Mouse (Mus musculus): Measurements from ENCODE around the gene Vps4b. TPM values are rescaled to one million over a fixed set of nuclear protein-coding genes. Genes with fewer than 3 reads are reported as not detected.
"Not testable (repeated sequence)": the region's sequence is repeated elsewhere in the genome, so short reads cannot be mapped to it uniquely, and the experiment has no call there.

The Vps4b gene
- polyA plus RNA-seq, 1 experiment from 2014 or later = 143 TPM

DNA sequence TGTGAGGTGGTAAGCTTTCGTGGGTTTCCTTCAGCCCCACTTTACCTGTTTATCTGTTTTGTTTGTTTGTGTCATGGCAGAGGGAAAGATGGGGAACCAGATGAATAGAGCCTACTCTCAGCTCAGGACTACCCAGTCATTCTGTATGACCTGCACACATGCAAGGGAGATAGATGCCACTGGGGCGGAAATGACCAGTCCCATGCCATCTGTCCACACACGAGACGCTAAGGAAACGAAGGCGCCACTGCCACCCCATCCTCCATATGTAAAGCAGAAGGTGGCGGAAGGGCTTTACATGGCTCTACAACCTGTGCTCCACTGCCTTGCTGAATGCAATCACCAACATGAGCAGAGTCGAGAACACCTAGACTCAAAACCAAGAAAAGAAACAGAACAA is 60.3 kb downstream of the Vps4b start:
- WGBS (ENCODE audit: missing documents) = over 99% methylated on average over 8 of the region's 8 CpGs
- H3K79me2 ChIP-seq (ENCODE audit: inconsistent target) = no peaks in the 10 kb centered on the region
- H3K4me3 ChIP-seq (ENCODE audit: inconsistent target) = no peak overlapping the region
- no peak overlapping the region for H3K27ac ChIP-seq
- H3K36me3 ChIP-seq (ENCODE audit: inconsistent target) = 0 out of 2 replicates have a peak, but pooled peaks cover 10% of the 10 kb centered on the region

DNA sequence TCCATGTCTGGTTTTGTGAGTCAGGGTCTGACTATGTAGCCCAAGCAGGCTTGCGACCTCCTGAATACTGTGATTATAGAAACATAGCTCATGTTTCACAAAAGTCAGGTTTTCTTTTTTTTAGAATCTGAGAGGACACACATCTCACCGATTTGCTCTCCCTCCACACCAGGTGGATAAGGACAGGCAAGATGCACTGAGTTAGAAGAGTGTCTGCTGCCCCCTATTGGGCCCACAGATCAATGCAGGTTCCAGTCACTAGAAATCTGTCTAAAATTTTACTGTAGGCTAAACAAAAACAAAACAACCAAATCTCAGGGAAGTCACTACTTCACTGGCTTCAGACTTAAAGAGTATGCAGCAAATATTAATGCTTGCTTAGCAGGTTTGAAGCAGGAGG is 60.9 kb downstream of the Vps4b start:
- no peaks in the 10 kb centered on the region for H3K79me2 ChIP-seq (ENCODE audit: inconsistent target)
- 13% methylated on average over 1 of the region's 2 CpGs for WGBS (ENCODE audit: missing documents)
- H3K27ac ChIP-seq = no peak overlapping the region
- no peak overlapping the region for H3K4me3 ChIP-seq (ENCODE audit: inconsistent target)
- 0 out of 2 replicates have a peak, but pooled peaks cover 10% of the 10 kb centered on the region for H3K36me3 ChIP-seq (ENCODE audit: inconsistent target)

DNA sequence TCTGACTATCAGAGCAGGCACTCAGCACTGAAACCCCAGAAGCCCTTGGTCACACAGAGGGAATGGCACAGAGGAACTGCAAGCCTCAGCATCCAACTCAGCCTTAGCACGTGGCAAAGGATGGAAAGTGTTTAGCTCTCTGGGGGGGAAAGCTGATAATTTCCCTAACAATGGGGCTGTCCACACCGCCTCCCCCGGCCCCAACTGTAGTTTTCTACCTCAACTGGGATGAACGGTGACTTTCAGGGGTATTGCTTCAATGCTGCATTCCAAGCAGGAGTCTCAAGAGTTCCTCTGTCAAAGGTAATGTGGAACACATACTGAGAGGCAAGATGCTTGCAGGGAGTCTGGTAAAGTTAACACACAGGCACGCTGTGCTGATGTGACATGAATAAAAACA is 74.5 kb downstream of the Vps4b start:
- H3K79me2 ChIP-seq (ENCODE audit: inconsistent target) = no peaks in the 10 kb centered on the region
- no peak overlapping the region for H3K4me3 ChIP-seq (ENCODE audit: inconsistent target)
- WGBS (ENCODE audit: missing documents) = 97% methylated on average over 5 of the region's 5 CpGs
- no peaks in the 10 kb centered on the region for H3K36me3 ChIP-seq (ENCODE audit: inconsistent target)
- H3K27ac ChIP-seq = no peak overlapping the region

DNA sequence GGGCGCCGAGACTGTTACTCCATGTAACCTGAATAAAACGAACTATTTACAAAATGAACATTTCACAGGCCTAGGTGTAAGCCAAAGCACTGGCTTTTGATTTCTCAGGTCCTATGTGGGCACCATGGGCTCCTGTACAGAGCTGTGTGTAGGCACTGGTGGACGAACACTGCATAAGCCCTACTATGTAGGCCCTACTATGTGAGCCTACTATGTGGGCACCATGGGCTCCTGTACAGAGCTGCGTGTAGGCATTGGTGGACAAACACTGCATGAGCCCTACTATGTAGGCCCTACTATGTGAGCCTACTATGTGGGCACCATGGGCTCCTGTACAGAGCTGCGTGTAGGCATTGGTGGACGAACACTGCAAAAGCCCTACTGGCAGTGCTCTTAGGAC is 78.8 kb downstream of the Vps4b start:
- peaks cover 10% of the 10 kb centered on the region; the same call in 1 of the 2 replicates for H3K79me2 ChIP-seq (ENCODE audit: inconsistent target)
- not testable (repeated sequence) for H3K27ac ChIP-seq; H3K36me3 ChIP-seq (ENCODE audit: inconsistent target); H3K4me3 ChIP-seq (ENCODE audit: inconsistent target)
- WGBS (ENCODE audit: missing documents) = 72% methylated on average over 7 of the region's 7 CpGs

DNA sequence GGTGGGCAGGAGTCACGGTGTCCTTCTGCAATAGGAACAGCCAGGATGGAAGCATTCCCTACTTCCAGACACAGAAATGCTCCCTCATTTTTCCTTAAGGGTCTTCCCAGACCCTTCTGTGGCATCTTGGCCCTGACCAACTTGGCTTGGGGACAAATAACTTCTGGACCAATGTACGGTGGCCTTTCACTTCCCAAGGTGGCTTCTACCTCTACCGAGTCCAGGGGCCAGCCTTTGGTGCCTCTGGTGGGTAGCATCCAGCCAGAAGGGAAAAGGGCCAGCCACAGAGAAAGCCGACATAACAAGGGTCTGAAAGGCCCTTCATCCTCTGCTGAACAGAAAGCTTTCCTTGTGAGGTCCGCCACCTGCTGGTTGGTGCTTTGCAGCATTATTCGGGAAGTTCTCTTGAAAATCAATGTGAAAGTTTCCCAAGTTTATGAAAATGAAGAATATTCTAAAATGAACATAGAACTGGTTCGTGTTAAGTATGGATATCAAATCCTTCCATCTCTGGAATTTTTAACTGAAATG is 79.4 kb downstream of the Vps4b start:
- WGBS (ENCODE audit: missing documents) = 35% methylated on average over 7 of the region's 7 CpGs
- H3K27ac ChIP-seq = no peak overlapping the region

DNA sequence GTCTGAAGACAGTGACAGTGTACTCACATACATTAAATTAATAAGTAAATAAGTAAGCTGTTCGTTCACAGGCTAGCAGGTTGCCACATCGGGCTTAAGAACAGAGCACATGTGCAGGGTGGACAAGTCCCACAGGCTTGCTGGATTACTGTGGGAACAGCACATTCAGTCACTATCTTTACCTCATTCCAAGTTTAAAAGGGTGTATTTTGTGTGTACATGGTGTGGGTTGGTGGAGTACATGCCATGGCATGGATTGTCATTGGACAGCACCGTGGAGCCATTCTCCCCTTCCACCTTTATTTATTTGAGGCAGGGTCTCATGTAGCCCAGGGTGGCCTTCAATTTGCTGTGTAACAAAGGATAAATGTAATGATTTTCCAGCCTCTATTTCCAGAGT is 80.4 kb downstream of the Vps4b start:
- peaks cover 15% of the 10 kb centered on the region; the same call in 1 of the 2 replicates for H3K79me2 ChIP-seq (ENCODE audit: inconsistent target)
- 91% methylated on average over 3 of the region's 3 CpGs for WGBS (ENCODE audit: missing documents)
- H3K36me3 ChIP-seq (ENCODE audit: inconsistent target) = no peaks in the 10 kb centered on the region
- no peak overlapping the region for H3K27ac ChIP-seq
- H3K4me3 ChIP-seq (ENCODE audit: inconsistent target) = no peak overlapping the region

More for the DNA sequence above, 79.4 kb downstream of the Vps4b start:
- no peak overlapping the region for H3K4me3 ChIP-seq (ENCODE audit: inconsistent target)
- H3K36me3 ChIP-seq (ENCODE audit: inconsistent target) = no peaks in the 10 kb centered on the region
- H3K79me2 ChIP-seq (ENCODE audit: inconsistent target) = peaks cover 15% of the 10 kb centered on the region; the same call in 1 of the 2 replicates

DNA sequence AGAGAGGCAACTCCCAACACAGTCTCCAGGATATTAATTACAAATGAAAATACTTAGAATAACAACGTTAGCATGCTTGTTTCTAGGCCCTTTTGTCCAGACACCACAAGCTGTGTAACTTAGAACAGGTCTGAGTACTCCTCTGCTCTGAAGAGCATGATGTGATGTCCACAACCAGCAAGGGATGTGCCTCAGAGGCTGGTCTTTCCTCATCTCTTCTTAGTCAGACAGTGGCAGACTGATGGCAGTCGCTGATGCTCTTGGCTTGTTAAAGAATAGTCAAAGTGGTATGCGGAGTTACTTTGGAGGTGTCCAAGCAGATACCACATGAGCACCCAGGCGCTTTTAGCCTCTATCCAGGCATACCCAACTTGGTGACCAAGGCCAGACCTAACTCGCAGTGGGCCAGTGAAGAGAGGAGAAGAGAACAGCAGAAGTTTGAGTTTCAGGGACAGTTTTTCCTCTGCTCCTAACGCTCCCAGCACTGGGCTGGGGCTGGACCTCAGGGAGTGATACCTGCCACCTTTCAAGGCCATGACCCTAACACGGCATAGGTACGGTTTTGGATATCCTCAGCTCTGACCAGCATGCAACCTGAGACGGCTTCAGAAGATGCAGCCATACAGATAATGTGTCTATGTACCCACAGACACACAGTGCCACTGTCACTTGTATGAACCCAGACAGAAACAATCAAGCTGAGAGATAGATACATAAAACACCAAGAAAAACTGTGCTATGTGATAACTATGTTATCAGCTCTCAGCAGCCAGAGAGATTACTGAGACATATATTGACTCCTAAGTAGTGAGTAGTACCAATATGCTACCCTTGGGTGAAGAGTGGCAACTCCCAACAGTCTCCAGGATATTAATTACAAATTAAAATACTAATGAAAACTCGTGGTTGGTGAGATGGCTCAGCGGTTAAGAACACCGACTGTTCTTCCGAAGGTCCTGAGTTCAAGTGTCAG is 81.1 kb downstream of the Vps4b start:
- Histone ChIP-seq H3K79me2 (ENCODE audit: inconsistent target) (peaks cover 19% of the 10 kb centered on the region; the same call in 1 of the 2 replicates), H3K4me3 (ENCODE audit: inconsistent target) (no peak overlapping the region), H3K27ac (no peak overlapping the region), H3K36me3 (ENCODE audit: inconsistent target) (no peaks in the 10 kb centered on the region)
- WGBS (ENCODE audit: missing documents) = 88% methylated on average over 13 of the region's 13 CpGs

DNA sequence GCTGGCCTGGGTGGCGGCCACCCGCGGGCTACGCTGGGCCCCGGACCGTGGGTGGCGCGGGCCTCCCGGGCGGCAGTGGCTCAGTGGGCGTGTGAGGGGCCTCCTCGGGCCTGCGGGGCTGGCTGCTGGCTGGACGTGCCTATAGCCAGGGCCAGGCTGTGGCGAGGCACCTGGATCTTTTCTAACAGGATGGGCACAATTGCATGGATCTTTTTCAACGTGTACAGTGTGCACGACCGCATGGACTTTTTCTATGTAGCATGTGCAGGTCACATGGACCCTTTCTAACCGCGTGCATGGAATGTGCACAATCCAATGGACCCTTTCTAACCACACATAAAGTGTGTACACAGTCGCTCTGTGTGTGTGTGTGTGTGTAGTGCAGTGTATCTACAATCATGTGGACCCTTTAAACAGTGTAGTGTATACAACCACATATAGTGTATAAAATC is 82.0 kb downstream of the Vps4b start:
- H3K79me2 ChIP-seq (ENCODE audit: inconsistent target) = peaks cover 28% of the 10 kb centered on the region; the same call in 1 of the 2 replicates
- WGBS (ENCODE audit: missing documents) = 4% methylated on average over 21 of the region's 21 CpGs
- H3K36me3 ChIP-seq (ENCODE audit: inconsistent target) = no peaks in the 10 kb centered on the region
- peak overlapping the region; percentile 23 for H3K4me3 ChIP-seq (ENCODE audit: inconsistent target)
- 0 out of 2 replicates have a peak overlapping the region, but pooled peaks have one; percentile 29 for H3K27ac ChIP-seq

Other genes starting within 250 kb of the Vps4b start
- gene Bcl2, start 82.5 kb downstream of the Vps4b start, polyA plus RNA-seq (2018) = 1.2 to 8.2 TPM (median 3.0 TPM) in 3 replicates
- 2.6 to 3.9 TPM (median 3.1 TPM) in 3 replicates for gene Kdsr, start 37.0 kb downstream of the Vps4b start, polyA plus RNA-seq (2018)
- gene Serpinb5, start 64.4 kb upstream of the Vps4b start, polyA plus RNA-seq (2018) = not detected in 3 replicates
- gene Serpinb12, start 137.7 kb upstream of the Vps4b start, polyA plus RNA-seq (2018) = 0.10 to 0.56 TPM in 2 of 3 replicates, not detected in the other
- not detected in 3 replicates for gene Serpinb13, start 184.3 kb upstream of the Vps4b start, polyA plus RNA-seq (2018)